In the genomic region with DNA sequence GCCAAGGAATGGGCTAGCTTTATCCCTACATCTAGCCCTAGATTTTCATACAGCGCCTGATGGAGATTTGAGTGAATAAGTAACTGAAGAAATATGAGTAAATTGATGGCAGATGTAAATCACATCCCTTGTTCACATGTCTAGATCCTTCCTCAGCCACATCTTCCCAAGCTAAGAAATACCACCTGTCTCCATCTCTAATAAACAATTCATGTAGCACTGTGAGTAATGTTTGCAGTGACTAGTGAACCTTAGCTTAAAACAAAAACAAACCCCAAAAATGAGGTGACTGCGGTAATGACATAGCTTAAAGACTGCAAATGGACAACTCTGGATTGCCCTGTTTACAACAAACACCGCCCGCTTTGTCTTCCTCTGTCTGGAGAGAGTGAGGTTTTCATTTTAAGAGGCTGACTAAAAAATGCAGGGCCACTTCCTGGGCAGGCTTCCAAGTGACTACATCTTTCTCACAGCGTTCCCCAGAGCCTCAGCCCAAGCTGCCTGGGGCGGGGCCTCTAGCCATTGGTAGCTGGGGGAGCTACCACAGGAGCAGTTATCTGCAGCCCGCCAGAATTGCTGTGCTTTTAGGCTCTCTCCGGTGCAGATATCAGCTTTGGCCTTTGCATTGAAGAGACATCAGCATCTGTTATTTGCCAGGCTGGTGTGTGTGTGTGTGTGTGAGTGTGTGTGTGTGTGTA, we compare ENCODE assay signal across 8 mouse cellular contexts. TPM values are rescaled to one million over a fixed set of nuclear protein-coding genes. Genes with fewer than 3 reads are reported as not detected.
DNase-seq lines count a peak whose midpoint lies in the region; ATAC-seq lines count a peak whose summit lies in the region.

No protein-coding gene starts in this region.

- no peak overlapping the region for H3K4me3 ChIP-seq in forebrain, embryonic 15.5 days

- H3K27ac ChIP-seq in forebrain, embryonic 15.5 days (replicated peaks), result no peak overlapping the region

- no peak overlapping the region for H3K9ac ChIP-seq in forebrain, embryonic 15.5 days (replicated peaks)

- DNase-seq in R1 (ENCODE audit: low read depth, low spot score), result peak; percentile 56
- DNase-seq in c-Kit-positive CD71-positive TER-119-positive erythroid progenitor cells, embryonic 14.5 days (ENCODE audit: low spot score), result peak; percentile 75
- peak; percentile 64 to 67 for DNase-seq in heart, postnatal 10 days
- peak; percentile 9 for DNase-seq in layer of hippocampus, adult 9-10 months (ENCODE audit: low spot score)
- peak; percentile 37 for DNase-seq in lung, postnatal 14 days
- DNase-seq in right cerebral cortex, postnatal 10 days (ENCODE audit: low spot score in 2 of 2), result peak; percentile 62 to 71

- intact Hi-C loops in heart, postnatal 10 days (cut with DNase I), result no loop called here

- 0 out of 2 replicates have a peak, but pooled peaks cover 5% of the 10 kb centered on the region for H3K4me1 ChIP-seq in forebrain, embryonic 15.5 days

- WGBS in forebrain, embryonic 15.5 days, result 43% methylated on average over 8 of the region's 8 CpGs

- H3K4me2 ChIP-seq in forebrain, embryonic 15.5 days (replicated peaks), result no peak overlapping the region

- no peaks in the 10 kb centered on the region for H3K9me3 ChIP-seq in forebrain, embryonic 15.5 days

- no peaks in the 10 kb centered on the region for H3K27me3 ChIP-seq in forebrain, embryonic 15.5 days

- no peaks in the 10 kb centered on the region for H3K36me3 ChIP-seq in forebrain, embryonic 15.5 days

- peak; percentile 81 for ATAC-seq in forebrain, embryonic 15.5 days (replicated peaks)
- no peak for ATAC-seq in monocyte, adult 5-6 weeks (replicated peaks; ENCODE audit: insufficient number of reproducible peaks, low FRiP score, low TSS enrichment, poor library complexity, severe bottlenecking)

RNA-seq across cellular contexts. Expression of a gene that starts 46.0 kb away (rescaled TPM):
- 25.0 and 25.8 TPM in 2 replicates for polyA plus RNA-seq in forebrain, embryonic 15.5 days (2015; fragmentation: Nextera tagmentation; extraction: Ambion mirVana)
- under 1 TPM; 0.41 to 0.69 TPM for total RNA-seq in heart, postnatal 10 days (2021)
- 0.53 to 2.5 TPM in 2 of 3 replicates, not detected in the other for total RNA-seq in monocyte, adult 5-6 weeks (2017)

Comparison
In these comparisons a context has a peak if more than half of its experiments do, and no peak if none do; other contexts are left out.
1. DNase-seq: peak in every context shown above with its lines; median percentile 75 in c-Kit-positive CD71-positive TER-119-positive erythroid progenitor cells, embryonic 14.5 days; 66 in right cerebral cortex, postnatal 10 days; 66 in heart, postnatal 10 days; 56 in R1; 37 in lung, postnatal 14 days; 9 in layer of hippocampus, adult 9-10 months.